Mouse (Mus musculus) forebrain, embryonic 15.5 days (tissue): ENCODE data around the gene Chst15. TPM values are rescaled to one million over a fixed set of nuclear protein-coding genes. Genes with fewer than 3 reads are reported as not detected.
A peak's percentile ranks its signal among the peaks of the same experiment; 100 is the strongest.

ENCODE experiments used
- ATAC-seq: fragments of 200-750 bp; cut with Nextera tagmentation; replicated peaks from 2 replicates; pipeline ENCODE4 v1.8.0; 2017; ENCODE audit warnings: mild to moderate bottlenecking, moderate TSS enrichment, moderate library complexity
- H3K27ac ChIP-seq: fragments of 300-500 bp; sonication (generic); replicated peaks from 2 replicates; pipeline ENCODE4 v1.5.1; 2015; ENCODE audit warnings: mild to moderate bottlenecking, inconsistent platforms
- H3K27me3 ChIP-seq: fragments of 300-500 bp; sonication (generic); 2 replicates; pipeline ENCODE4 v1.6.1; 2015; ENCODE audit warnings: inconsistent platforms
- H3K36me3 ChIP-seq: fragments of 300-500 bp; sonication (generic); 2 replicates; pipeline ENCODE4 v1.6.1; 2015; ENCODE audit warnings: mild to moderate bottlenecking, inconsistent platforms
- H3K4me1 ChIP-seq: fragments of 300-500 bp; sonication (generic); 2 replicates; pipeline ENCODE4 v1.6.1; 2015; ENCODE audit warnings: inconsistent platforms
- H3K4me2 ChIP-seq: fragments of 300-500 bp; sonication (generic); replicated peaks from 2 replicates; pipeline ENCODE4 v1.6.1; 2015; ENCODE audit warnings: mild to moderate bottlenecking, inconsistent platforms
- H3K4me3 ChIP-seq: fragments of 300-500 bp; sonication (generic); 2 replicates; pipeline ENCODE4 v1.5.1; 2015; ENCODE audit warnings: mild to moderate bottlenecking, inconsistent platforms
- H3K9ac ChIP-seq: fragments of 300-500 bp; sonication (generic); replicated peaks from 2 replicates; pipeline ENCODE4 v1.6.1; 2015; ENCODE audit warnings: mild to moderate bottlenecking, inconsistent platforms
- H3K9me3 ChIP-seq: fragments of 300-500 bp; sonication (generic); 2 replicates; pipeline ENCODE4 v1.6.1; 2016; ENCODE audit warnings: inconsistent platforms
- WGBS: fragments of 180-500 bp; shearing (Covaris S2); methylation state at CpG from one replicate; pipeline ENCODE4 v1.1.7; 2015; ENCODE audit warnings: mixed read lengths; 5-methylcytosine and 5-hydroxymethylcytosine counted together
- polyA plus RNA-seq: library from polyadenylated mRNA; unstranded; fragments of >200 nt; fragmentation: Nextera tagmentation; extraction: Ambion mirVana; gene quantifications from 2 replicates; pipeline ENCODE4 v1.2.1, GENCODE M21; 2015

The Chst15 gene
- polyA plus RNA-seq, 1 experiment from 2014 or later, result 20.1 TPM

- Histone ChIP-seq H3K4me1 (peaks cover 18% of the 10 kb centered on the region), H3K4me3 (no peak overlapping the region), H3K27me3 (no peaks in the 10 kb centered on the region), H3K9ac (no peak overlapping the region), H3K36me3 (no peaks in the 10 kb centered on the region), H3K4me2 (no peak overlapping the region), H3K27ac (no peak overlapping the region), H3K9me3 (no peaks in the 10 kb centered on the region)
- WGBS, result 94% methylated on average over 4 of the region's 4 CpGs
- no peak for ATAC-seq
These were observed 49.1 kb downstream of the Chst15 start for GRCm38 (mm10) chr7:132267721-132268498.

GRCm38 (mm10) chr7:132264763-132265162 lies 52.3 kb downstream of the Chst15 start:
- Histone ChIP-seq H3K4me1 (peaks cover 18% of the 10 kb centered on the region), H3K9me3 (no peaks in the 10 kb centered on the region), H3K27ac (peak overlapping the region; percentile 24; the same call in 1 of the 2 replicates), H3K36me3 (no peaks in the 10 kb centered on the region), H3K4me3 (no peak overlapping the region), H3K4me2 (no peak overlapping the region), H3K27me3 (no peaks in the 10 kb centered on the region), H3K9ac (no peak overlapping the region)
- ATAC-seq, result 0 out of 2 replicates have a peak, but pooled peaks have one; percentile 38
- 49% methylated on average over 3 of the region's 3 CpGs for WGBS

- H3K4me1 ChIP-seq, result peaks cover 18% of the 10 kb centered on the region
- H3K9ac ChIP-seq, result no peak overlapping the region
- H3K4me3 ChIP-seq, result no peak overlapping the region
- peak overlapping the region; percentile 42; the same call in 1 of the 2 replicates for H3K27ac ChIP-seq
- no peak overlapping the region for H3K4me2 ChIP-seq
- ATAC-seq, result no peak
- H3K9me3 ChIP-seq, result no peaks in the 10 kb centered on the region
- H3K27me3 ChIP-seq, result no peaks in the 10 kb centered on the region
- 24% methylated on average over 6 of the region's 6 CpGs for WGBS
- H3K36me3 ChIP-seq, result no peaks in the 10 kb centered on the region
These were observed 53.8 kb downstream of the Chst15 start for GRCm38 (mm10) chr7:132263186-132263585.

DNA sequence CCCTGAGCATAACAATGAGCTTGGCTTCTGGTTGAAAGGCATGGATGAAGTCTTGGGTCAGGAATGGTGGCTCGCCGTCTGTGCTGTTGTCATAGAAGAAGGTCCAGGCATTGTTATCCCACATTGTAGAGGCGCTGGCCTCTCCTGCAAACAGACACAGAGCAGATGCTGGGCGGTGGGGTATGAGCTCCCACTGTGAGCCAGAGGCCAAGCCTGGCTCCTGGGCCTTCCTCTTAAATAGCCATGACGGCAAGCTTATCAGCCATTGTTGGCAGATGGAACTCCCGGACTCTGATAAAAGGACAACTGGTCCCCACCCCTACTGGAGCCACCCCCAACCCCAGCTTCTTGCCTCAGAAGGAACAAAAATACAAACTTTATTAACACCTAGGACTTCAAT lies 54.3 kb downstream of the Chst15 start:
- Histone ChIP-seq H3K27me3 (no peaks in the 10 kb centered on the region), H3K4me2 (no peak overlapping the region), H3K9ac (no peak overlapping the region), H3K4me3 (no peak overlapping the region), H3K27ac (0 out of 2 replicates have a peak overlapping the region, but pooled peaks have one; percentile 42), H3K9me3 (no peaks in the 10 kb centered on the region), H3K4me1 (peaks cover 18% of the 10 kb centered on the region), H3K36me3 (no peaks in the 10 kb centered on the region)
- WGBS, result 28% methylated on average over 6 of the region's 6 CpGs
- ATAC-seq, result no peak

GRCm38 (mm10) chr7:132261885-132262284 lies 55.1 kb downstream of the Chst15 start:
- H3K36me3 ChIP-seq, result no peaks in the 10 kb centered on the region; the same call in 1 of the 2 replicates
- H3K9me3 ChIP-seq, result no peaks in the 10 kb centered on the region
- no peak overlapping the region for H3K9ac ChIP-seq
- WGBS, result 62% methylated on average over 3 of the region's 3 CpGs
- H3K27ac ChIP-seq, result no peak overlapping the region
- no peak for ATAC-seq
- peaks cover 18% of the 10 kb centered on the region for H3K4me1 ChIP-seq
- H3K4me2 ChIP-seq, result no peak overlapping the region
- H3K4me3 ChIP-seq, result no peak overlapping the region
- no peaks in the 10 kb centered on the region for H3K27me3 ChIP-seq

GRCm38 (mm10) chr7:132260632-132261031 lies 56.4 kb downstream of the Chst15 start:
- Histone ChIP-seq H3K9ac (no peak overlapping the region), H3K4me1 (peaks cover 18% of the 10 kb centered on the region), H3K36me3 (no peaks in the 10 kb centered on the region; the same call in 1 of the 2 replicates), H3K27ac (no peak overlapping the region), H3K27me3 (no peaks in the 10 kb centered on the region), H3K4me2 (no peak overlapping the region), H3K4me3 (no peak overlapping the region), H3K9me3 (no peaks in the 10 kb centered on the region)
- 84% methylated on average over 5 of the region's 5 CpGs for WGBS
- ATAC-seq, result no peak

DNA sequence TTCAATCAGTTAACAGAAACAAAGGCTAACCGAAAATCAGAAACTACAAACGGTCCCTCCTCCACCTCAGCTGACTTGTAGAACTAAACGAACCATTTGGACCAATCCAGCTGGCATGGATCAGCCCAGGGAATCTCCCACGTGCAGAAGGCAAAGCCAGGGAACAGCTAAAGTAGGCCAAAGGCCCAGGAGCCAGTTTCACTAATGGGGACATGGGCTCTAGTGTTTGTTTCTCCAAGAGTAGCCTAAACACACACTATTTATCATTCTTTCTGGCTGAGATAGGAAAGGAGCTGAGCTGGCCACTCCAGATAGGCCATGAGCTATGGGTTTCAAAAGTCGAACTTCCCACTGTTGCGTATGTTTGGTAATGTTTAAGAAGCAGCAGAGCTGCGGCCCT lies 58.2 kb downstream of the Chst15 start:
- no peak for ATAC-seq
- Histone ChIP-seq H3K27ac (no peak overlapping the region), H3K4me3 (no peak overlapping the region), H3K27me3 (no peaks in the 10 kb centered on the region), H3K36me3 (no peaks in the 10 kb centered on the region; the same call in 1 of the 2 replicates), H3K4me2 (no peak overlapping the region), H3K9me3 (no peaks in the 10 kb centered on the region), H3K9ac (no peak overlapping the region), H3K4me1 (peaks cover 12% of the 10 kb centered on the region)
- 41% methylated on average over 7 of the region's 7 CpGs for WGBS

DNA sequence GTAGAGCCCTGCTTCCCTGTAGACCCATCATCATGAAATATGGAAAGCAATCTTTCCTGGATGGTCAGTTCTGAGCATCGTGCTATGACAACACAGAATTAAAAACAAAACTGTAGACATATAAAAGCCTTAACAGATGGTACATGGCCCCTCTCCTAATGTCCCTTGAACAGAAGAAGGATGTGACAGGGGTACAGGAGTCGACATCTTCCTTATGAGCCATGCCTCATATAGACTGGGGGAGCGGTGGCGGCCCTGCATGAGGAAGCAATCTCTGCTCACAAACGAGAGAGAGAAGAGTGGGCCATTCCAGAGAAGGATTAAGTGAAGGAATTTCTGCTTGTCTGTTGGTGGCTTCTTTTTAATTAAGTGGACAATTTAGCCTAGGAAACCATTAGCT lies 58.8 kb downstream of the Chst15 start:
- no peak overlapping the region for H3K9ac ChIP-seq
- H3K27ac ChIP-seq, result no peak overlapping the region
- no peaks in the 10 kb centered on the region for H3K27me3 ChIP-seq
- H3K9me3 ChIP-seq, result no peaks in the 10 kb centered on the region
- peaks cover 12% of the 10 kb centered on the region for H3K4me1 ChIP-seq
- no peak overlapping the region for H3K4me2 ChIP-seq
- no peak overlapping the region for H3K4me3 ChIP-seq
- WGBS, result 50% methylated on average over 5 of the region's 5 CpGs
- ATAC-seq, result no peak
- H3K36me3 ChIP-seq, result no peaks in the 10 kb centered on the region; the same call in 1 of the 2 replicates

DNA sequence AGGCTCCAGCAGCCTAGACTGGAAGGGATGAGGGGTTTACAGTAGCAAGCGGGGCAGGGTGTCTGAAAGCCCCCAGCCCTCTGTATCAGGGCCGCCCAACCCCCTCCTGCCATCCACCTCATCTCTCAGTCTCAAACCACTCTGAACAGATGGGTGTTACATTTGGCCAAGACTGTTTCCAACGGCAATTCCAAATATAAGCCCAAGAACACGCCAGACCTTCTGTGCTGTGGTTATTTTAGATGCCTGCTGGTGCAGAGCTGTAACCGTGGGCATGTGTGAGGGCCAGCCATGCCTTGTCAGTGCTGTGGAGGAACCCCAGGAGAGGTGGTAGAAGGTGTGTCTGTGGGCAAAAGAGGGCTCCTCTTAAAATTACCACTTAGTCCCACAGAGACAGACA lies 63.5 kb downstream of the Chst15 start:
- 54% methylated on average over 5 of the region's 5 CpGs for WGBS
- Histone ChIP-seq H3K27ac (peak overlapping the region; percentile 88), H3K27me3 (no peaks in the 10 kb centered on the region), H3K9me3 (no peaks in the 10 kb centered on the region), H3K4me2 (no peak overlapping the region), H3K4me3 (no peak overlapping the region), H3K36me3 (no peaks in the 10 kb centered on the region; the same call in 1 of the 2 replicates), H3K9ac (no peak overlapping the region), H3K4me1 (peaks cover 18% of the 10 kb centered on the region)
- ATAC-seq, result peak; percentile 77

DNA sequence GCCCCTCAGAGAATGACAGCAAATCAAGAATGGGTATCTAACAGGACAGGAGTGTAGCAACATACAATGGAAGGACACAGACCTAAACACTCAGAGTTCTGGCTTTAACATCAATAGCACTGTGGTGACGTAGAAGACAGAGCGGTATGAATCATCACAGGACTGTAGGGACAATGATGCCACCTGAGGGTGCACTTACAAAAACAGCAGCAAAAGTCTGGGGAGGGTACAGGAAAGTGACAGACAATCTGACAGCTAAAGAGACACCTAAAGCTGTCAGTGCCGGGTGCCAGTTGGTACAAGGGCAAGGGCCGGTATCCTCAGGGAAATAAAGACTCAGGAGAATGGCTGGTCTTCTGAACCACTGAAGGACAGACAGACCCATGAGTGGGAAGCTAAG lies 64.0 kb downstream of the Chst15 start:
- Histone ChIP-seq H3K9ac (no peak overlapping the region), H3K27ac (peak overlapping the region; percentile 88), H3K36me3 (no peaks in the 10 kb centered on the region; the same call in 1 of the 2 replicates), H3K4me1 (peaks cover 22% of the 10 kb centered on the region), H3K4me3 (no peak overlapping the region), H3K27me3 (no peaks in the 10 kb centered on the region), H3K9me3 (no peaks in the 10 kb centered on the region), H3K4me2 (no peak overlapping the region)
- 64% methylated on average over 4 of the region's 4 CpGs for WGBS
- ATAC-seq, result peak; percentile 32

- Histone ChIP-seq H3K27ac (no peak overlapping the region), H3K9me3 (no peaks in the 10 kb centered on the region), H3K9ac (no peak overlapping the region), H3K4me1 (peaks cover 42% of the 10 kb centered on the region), H3K36me3 (no peaks in the 10 kb centered on the region), H3K4me3 (no peak overlapping the region), H3K27me3 (no peaks in the 10 kb centered on the region), H3K4me2 (no peak overlapping the region)
- ATAC-seq, result no peak
- WGBS, result 77% methylated on average over 10 of the region's 10 CpGs
These were observed 67.4 kb downstream of the Chst15 start for GRCm38 (mm10) chr7:132249563-132250119.

- H3K9ac ChIP-seq, result no peak overlapping the region; the same call in 1 of the 2 replicates
- H3K4me2 ChIP-seq, result peak overlapping the region; percentile 18; the same call in 1 of the 2 replicates
- ATAC-seq, result peak; percentile 95
- H3K36me3 ChIP-seq, result no peaks in the 10 kb centered on the region
- H3K27me3 ChIP-seq, result no peaks in the 10 kb centered on the region
- 3% methylated on average over 11 of the region's 11 CpGs for WGBS
- H3K27ac ChIP-seq, result peak overlapping the region; percentile 87
- peaks cover 29% of the 10 kb centered on the region for H3K4me1 ChIP-seq
- no peaks in the 10 kb centered on the region for H3K9me3 ChIP-seq
- H3K4me3 ChIP-seq, result no peak overlapping the region
These were observed 69.5 kb downstream of the Chst15 start for GRCm38 (mm10) chr7:132247567-132247966.
